Mouse (Mus musculus) naive thymus-derived CD4-positive, alpha-beta T cell, adult 2 months (primary cell): ENCODE results near the gene Ripor2.

Source experiments
- DNase-seq: peaks from one replicate; pipeline ENCODE4 v3.0.0-alpha.2; 2011; ENCODE audit warnings: low read depth

Gene Ripor2

GRCm38 (mm10) chr13:24581833-24582232 is at the start of gene Ripor2:
Gene Ripor2 (plus strand): TSS chr13:24582189.
- no peak for DNase-seq

- DNase-seq, result no peak
Observed at GRCm38 (mm10) chr13:24536531-24537167, 45.3 kb upstream of the Ripor2 start.

GRCm38 (mm10) chr13:24538012-24538411 is 44.0 kb upstream of the Ripor2 start:
- DNase-seq, result no peak

- DNase-seq, result no peak
Observed at GRCm38 (mm10) chr13:24538941-24539340, 43.0 kb upstream of the Ripor2 start.

- DNase-seq, result no peak
Observed at GRCm38 (mm10) chr13:24545677-24546076, 36.3 kb upstream of the Ripor2 start.

- peak; percentile 94 for DNase-seq
Observed at GRCm38 (mm10) chr13:24546801-24547459, 35.1 kb upstream of the Ripor2 start.

- DNase-seq, result peak; percentile 77
Observed at GRCm38 (mm10) chr13:24548911-24549310, 33.1 kb upstream of the Ripor2 start.

GRCm38 (mm10) chr13:24551100-24551931 is 30.7 kb upstream of the Ripor2 start:
- peak; percentile 63 for DNase-seq

GRCm38 (mm10) chr13:24552039-24552438 is 29.9 kb upstream of the Ripor2 start:
- DNase-seq, result no peak

- DNase-seq, result peak; percentile 52
Observed at GRCm38 (mm10) chr13:24561391-24561790, 20.6 kb upstream of the Ripor2 start.

GRCm38 (mm10) chr13:24564706-24565105 is 17.3 kb upstream of the Ripor2 start:
- DNase-seq, result no peak

- no peak for DNase-seq
Observed at GRCm38 (mm10) chr13:24565230-24565949, 16.6 kb upstream of the Ripor2 start.

- DNase-seq, result no peak
Observed at GRCm38 (mm10) chr13:24565950-24566320, 16.1 kb upstream of the Ripor2 start.

GRCm38 (mm10) chr13:24567176-24567811 is 14.7 kb upstream of the Ripor2 start:
- no peak for DNase-seq

- no peak for DNase-seq
Observed at GRCm38 (mm10) chr13:24569066-24569465, 12.9 kb upstream of the Ripor2 start.

GRCm38 (mm10) chr13:24570716-24571115 is 11.3 kb upstream of the Ripor2 start:
- DNase-seq, result peak; percentile 52

- DNase-seq, result no peak
Observed at GRCm38 (mm10) chr13:24571906-24572305, 10.1 kb upstream of the Ripor2 start.

GRCm38 (mm10) chr13:24575126-24575525 is 6.9 kb upstream of the Ripor2 start:
- DNase-seq, result no peak

- DNase-seq, result no peak
Observed at GRCm38 (mm10) chr13:24576338-24577119, 5.5 kb upstream of the Ripor2 start.

GRCm38 (mm10) chr13:24578317-24578716 is 3.7 kb upstream of the Ripor2 start:
- no peak for DNase-seq

- DNase-seq, result no peak
Observed at GRCm38 (mm10) chr13:24580759-24581158, 1.2 kb upstream of the Ripor2 start.
